Mouse (Mus musculus) hindlimb bud, embryonic 11.5 days (tissue): ENCODE results near the gene 4930469K13Rik.

Experiments used
- DNase-seq: peaks from one replicate; pipeline ENCODE4 v3.0.0-alpha.2; 2012; ENCODE audit warnings: low read depth, low spot score; ENCODE audit errors: extremely low spot score

Gene 4930469K13Rik

DNA sequence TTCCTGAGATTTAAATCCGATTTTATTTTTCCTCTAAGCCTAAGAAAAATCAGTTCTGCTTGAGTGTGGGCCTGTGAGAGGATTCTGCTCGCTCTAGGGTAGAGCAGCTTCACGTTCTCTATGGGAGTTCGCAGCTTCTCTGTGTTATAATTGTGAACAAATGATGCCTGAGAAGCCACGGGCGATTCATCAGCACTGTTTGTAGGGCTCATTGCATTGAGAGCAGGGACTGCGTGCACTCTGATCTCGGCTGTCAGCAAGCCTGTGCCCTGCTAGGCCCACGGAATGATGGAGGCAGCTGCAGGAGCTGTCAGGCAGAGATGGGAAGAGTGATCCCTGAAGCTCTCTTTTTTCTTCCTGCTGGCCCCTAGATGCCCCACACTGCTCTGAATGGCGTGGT lies 100.1 kb downstream of the 4930469K13Rik start:
- DNase-seq: no peak

DNA sequence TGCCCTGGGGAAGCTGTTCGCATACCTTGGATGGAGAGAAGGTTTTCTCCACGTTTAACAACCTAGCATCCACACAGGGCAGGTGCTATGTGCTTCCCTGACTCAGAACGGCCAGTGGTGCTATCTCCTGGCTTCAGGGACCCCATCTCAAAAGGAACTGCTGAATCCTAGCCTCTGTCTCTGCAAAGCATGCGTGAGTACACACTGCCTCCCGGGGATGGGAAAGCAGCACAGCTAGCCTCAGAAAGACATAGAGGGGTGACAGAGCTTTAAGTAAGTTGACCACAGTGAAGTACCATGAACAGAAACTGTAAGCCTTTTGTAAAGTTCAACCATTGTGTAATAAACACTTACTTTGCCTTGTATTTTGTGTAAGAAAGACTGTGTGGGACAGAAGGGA lies 104.9 kb downstream of the 4930469K13Rik start:
- DNase-seq: no peak

GRCm38 (mm10) chr11:33992938-33993337 lies 105.4 kb downstream of the 4930469K13Rik start, which contains the start of gene Kcnip1:
TSS of gene Kcnip1 (minus strand) at chr11:33993152.
- no peak for DNase-seq

GRCm38 (mm10) chr11:33990002-33990401 lies 108.4 kb downstream of the 4930469K13Rik start:
- no peak for DNase-seq

DNA sequence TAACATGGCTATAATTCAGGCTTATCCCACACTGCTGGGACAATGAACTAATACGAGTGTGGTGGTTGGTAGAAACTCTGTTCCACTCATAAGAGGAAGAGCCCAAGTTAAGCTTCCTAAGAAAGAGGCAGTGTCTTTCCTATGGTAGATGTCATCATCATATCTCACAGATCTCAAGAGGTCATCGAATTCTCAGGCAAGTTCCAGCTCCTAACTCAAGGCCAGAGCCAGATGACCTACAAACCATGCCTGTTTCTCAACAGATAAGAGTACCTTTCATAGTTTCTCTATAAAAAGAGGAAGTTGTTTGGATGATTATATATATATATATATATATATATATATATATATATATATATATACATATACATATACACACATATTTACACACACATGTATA lies 111.8 kb downstream of the 4930469K13Rik start:
- DNase-seq: no peak

- DNase-seq: peak; percentile 67
These were observed 118.2 kb downstream of the 4930469K13Rik start for GRCm38 (mm10) chr11:33980146-33980545.

DNA sequence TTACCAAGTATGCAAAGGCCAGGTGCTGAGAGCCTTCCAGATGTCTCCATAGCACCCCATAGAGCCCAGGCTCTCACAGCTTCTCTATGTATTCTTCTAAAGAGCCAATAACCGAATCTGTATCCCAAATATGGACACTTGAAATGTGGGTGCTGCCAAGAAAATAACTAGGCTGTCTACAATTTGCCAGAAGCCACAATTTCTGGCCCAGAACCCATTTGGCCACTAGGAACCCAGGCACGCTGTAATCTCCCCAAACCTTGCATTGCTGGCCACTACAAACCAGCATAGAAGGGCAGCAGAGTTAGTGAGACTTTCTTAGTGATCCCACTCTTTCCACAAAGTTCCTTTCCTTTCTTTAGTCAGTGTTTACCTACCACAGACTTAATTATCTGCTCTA lies 123.2 kb downstream of the 4930469K13Rik start:
- DNase-seq: no peak

DNA sequence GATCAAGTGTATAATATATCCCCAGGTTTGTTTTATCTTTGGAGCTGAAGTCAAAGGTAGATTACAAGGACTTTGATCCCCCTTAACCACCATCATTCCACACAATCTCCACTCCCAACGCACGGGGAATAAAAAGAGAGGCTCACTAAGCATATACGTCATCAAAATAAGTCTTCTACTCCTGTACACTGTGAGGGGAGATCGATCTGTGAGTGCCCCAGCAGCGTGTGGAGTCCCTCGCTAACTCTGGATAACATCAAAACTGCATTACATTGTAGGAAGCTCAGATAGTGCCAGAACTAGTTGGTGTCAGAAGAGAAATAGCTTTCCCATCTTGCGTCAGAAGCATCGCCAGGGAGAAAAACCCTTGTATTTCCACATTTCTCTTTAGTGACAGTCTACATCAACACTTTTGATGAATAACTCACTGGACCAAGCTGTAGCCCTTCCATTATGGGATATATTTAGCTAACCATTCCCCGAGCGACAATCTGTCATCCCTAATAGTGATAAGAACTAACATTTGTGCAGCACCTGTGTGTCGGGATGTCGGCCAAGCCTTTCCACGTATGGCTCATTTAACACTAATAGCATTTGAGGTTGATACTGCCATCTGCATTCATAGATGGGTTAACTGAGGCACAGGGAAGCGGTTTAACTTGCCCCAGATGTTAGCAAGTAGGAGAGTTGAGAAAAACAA lies 123.9 kb downstream of the 4930469K13Rik start:
- no peak for DNase-seq

DNA sequence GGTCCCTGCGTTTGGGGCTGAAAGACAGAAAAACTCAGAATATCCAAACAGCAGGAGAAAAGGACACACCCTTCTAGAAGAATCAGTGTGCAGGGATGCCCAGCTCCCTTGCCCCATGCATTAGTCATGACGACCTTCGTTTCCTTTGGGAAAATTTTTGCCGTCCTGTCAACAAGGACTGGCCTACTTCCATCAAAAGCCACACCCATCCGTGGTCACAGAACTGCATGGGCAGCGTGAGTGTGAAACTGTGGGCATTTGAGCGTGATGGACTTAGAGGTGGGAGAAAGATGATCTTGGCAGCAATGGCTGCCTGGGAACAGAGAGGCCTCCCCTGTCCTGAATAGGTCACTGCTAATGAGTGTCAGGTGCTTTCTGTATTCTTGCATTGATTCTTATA lies 126.2 kb downstream of the 4930469K13Rik start:
- no peak for DNase-seq

- DNase-seq: no peak
These were observed 129.2 kb downstream of the 4930469K13Rik start for GRCm38 (mm10) chr11:33969199-33969598.

- no peak for DNase-seq
These were observed 130.6 kb downstream of the 4930469K13Rik start for GRCm38 (mm10) chr11:33967708-33968107.

- no peak for DNase-seq
These were observed 133.0 kb downstream of the 4930469K13Rik start for GRCm38 (mm10) chr11:33965380-33965779.

DNA sequence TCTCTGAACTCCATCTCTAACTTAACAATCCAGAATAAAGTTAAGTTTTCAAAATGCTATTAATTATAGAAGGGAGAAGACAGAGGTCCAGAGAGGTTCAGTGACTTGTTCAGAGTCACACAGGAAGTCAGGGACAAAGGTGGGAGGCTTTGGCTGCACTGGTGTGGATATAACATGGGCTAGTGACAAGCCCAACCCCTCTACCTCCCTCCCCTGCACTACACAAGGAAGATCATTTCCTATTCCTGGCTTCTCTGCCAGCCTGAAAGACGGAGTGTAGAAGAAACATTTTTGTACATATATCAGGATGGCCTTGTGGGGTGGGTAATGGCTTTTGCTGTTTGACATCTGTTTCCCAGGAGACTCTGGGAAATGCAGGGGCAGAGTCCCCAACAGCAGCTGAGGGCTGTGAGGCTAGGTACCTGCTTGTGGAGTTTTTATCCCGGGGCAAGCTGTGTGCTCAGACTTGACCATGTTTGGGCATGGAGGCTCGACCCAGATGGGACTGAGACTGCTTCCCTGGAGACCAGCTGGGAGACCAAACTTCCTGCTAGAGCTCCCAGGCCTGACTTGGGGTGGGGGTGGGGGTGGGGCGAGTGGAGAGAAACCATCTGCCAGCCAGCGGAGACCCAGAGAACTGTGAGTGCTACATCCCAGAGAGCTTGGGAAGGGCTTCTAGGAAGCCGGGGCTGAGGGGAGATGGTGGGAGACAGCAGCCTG lies 135.5 kb downstream of the 4930469K13Rik start, which contains the start of gene Kcnmb1:
Kcnmb1 (plus strand) TSS at position 326 of the 720 bp plus-strand sequence.
- DNase-seq: no peak

- no peak for DNase-seq
These were observed 136.2 kb downstream of the 4930469K13Rik start for GRCm38 (mm10) chr11:33962178-33962577.

- no peak for DNase-seq
These were observed 139.6 kb downstream of the 4930469K13Rik start for GRCm38 (mm10) chr11:33958713-33959112.

GRCm38 (mm10) chr11:33957595-33957994 lies 140.8 kb downstream of the 4930469K13Rik start:
- no peak for DNase-seq

DNA sequence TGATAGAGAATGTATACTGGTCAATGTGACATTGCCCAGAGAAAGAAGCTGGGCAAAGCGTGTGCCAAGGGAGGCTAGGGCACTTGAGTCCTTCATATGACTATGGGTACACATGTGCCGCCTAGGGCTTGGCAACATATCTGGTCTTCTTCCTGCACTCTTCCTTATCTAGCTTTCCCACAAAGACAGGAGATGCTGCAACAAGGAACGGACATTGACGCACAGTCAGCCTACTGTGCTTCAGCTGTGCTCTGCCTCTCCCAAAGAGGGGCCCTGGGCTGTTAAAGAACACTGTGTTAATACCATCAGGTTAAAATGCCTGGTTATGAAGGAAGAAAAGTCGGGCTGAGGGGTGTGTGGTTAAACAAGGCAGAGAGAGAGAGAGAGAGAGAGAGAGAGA lies 141.7 kb downstream of the 4930469K13Rik start:
- DNase-seq: no peak

- DNase-seq: no peak
These were observed 142.4 kb downstream of the 4930469K13Rik start for GRCm38 (mm10) chr11:33955982-33956381.

- DNase-seq: no peak
These were observed 146.4 kb downstream of the 4930469K13Rik start for GRCm38 (mm10) chr11:33951684-33952625.

GRCm38 (mm10) chr11:33951155-33951554 lies 147.2 kb downstream of the 4930469K13Rik start:
- DNase-seq: no peak

DNA sequence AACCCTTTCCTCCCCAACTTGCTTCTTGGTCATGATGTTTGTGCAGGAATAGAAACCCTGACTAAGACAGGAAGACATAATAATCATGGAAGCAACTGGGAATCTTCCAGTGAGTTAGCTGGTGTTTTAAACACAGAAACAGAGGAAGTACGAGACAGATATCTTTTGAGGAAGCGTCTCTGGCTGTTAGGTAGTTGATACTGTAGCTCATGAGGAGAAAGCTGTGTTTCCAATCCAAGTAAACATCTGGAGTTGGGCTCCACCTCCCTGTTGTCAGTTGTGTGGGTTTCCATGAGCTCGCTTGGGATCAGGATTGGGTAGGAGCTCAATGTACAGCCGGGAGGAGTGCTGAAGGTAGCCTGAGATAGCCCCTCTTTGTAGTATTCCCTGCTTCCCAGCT lies 151.9 kb downstream of the 4930469K13Rik start:
- DNase-seq: no peak
